Mouse (Mus musculus) fat pad, adult 2 months (tissue): Measurements from ENCODE around the gene 4930558C23Rik.
"Not testable (repeated sequence)": the region's sequence is repeated elsewhere in the genome, so short reads cannot be mapped to it uniquely, and the experiment has no call there.

Experiments
- DNase-seq: peaks from one replicate; pipeline ENCODE4 v3.0.0-alpha.2; 2011; ENCODE audit warnings: low read depth, low spot score; ENCODE audit errors: extremely low read depth

4930558C23Rik gene

DNA sequence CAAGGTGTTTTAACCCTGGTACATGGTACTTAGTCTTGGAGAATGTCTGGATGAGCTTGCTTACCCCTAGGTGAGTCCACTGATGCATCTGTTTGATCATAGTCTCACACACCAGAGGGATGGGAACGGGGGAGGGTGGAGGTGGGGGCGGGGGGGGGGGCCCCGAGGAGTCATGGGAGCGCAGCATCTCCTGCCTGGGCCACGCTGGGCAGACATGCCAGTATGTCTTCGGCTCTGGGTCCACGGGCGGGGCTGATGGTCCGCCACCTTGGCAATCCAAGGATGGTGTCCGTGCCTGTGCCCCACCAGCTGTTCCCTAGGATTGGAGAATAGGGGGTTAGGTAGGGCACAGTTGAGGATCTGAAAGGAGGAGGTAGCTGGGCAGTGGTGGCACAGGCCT, 29.4 kb downstream of the 4930558C23Rik start:
- no peak for DNase-seq

- no peak for DNase-seq
These were observed 32.5 kb downstream of the 4930558C23Rik start for GRCm38 (mm10) chr3:95370101-95370500.

DNA sequence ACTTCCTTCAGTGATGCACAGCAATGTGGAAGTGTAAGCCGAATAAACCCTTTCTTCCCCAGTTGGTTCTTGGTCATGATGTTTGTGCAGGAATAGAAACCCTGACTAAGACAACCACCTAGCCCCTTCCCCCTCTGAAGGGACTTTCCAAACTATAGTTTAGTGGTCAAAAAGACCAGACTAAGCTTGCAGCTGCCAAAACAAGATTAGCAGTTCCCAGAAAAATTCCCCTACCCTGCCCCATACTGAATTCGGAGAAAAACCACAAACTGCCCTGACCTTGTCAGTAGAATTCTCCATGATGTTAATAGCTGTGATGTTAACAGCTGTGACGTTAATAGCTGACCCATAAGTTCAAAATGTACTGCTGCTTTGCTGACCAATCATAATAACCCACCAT, 42.4 kb downstream of the 4930558C23Rik start:
- not testable (repeated sequence) for DNase-seq

GRCm38 (mm10) chr3:95357746-95358145, 44.9 kb downstream of the 4930558C23Rik start:
- no peak for DNase-seq

GRCm38 (mm10) chr3:95356701-95357449, 45.8 kb downstream of the 4930558C23Rik start, which contains the start of gene Setdb1:
Gene Setdb1 (minus strand): TSS chr3:95357202.
- DNase-seq, result peak; percentile 61

GRCm38 (mm10) chr3:95355911-95356544, 46.6 kb downstream of the 4930558C23Rik start:
- DNase-seq, result not testable (repeated sequence)

GRCm38 (mm10) chr3:95349491-95349890, 53.1 kb downstream of the 4930558C23Rik start:
- DNase-seq, result no peak

DNA sequence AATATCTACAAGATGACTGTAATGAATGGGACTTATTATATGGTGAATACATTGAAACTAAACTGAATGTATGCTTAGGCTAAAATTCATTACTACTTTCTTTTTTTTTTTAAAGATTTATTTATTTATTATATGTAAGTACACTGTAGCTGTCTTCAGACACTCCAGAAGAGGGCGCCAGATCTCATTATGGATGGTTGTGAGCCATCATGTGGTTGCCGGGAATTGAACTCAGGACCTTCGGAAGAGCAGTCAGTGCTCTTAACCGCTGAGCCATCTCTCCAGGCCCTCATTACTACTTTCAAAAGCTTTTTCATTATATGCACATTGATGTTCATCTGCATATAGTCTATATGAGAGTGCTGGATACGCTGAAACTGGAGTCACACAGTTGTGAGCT, 54.3 kb downstream of the 4930558C23Rik start:
- DNase-seq, result not testable (repeated sequence)

GRCm38 (mm10) chr3:95346454-95346853, 56.2 kb downstream of the 4930558C23Rik start:
- no peak for DNase-seq

DNA sequence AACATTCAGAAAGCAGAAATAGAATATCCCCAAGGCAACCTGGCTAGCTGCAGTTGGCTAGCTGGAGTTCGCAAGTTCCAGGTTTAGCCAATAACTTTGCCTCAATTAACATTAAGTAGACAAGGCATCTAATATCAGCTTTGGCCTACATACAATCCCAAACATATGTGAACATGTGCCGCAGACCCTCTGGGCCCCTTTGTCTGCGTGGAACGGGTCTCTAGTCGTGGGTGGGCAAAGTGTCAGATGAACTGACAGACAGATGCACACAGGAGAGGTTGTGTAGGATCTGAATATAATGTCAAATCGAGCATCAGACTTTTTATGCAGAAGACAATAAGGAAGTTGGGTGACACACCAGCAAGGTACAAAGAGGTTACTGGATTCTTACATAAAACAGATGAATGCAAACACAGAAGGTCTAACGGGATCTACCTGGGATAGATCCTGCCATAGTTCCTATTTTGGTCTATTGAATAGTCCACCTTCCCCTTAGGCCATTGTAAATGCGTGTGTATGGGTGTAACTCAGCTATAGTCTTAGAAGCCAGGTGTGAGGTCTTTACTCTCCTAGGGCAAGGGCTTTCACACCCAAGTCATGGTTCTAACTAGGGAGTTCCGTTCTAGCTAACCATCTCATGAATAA, 59.2 kb downstream of the 4930558C23Rik start:
- DNase-seq, result not testable (repeated sequence)

- no peak for DNase-seq
These were observed 64.4 kb downstream of the 4930558C23Rik start for GRCm38 (mm10) chr3:95338251-95338650.

GRCm38 (mm10) chr3:95337345-95337744, 65.3 kb downstream of the 4930558C23Rik start:
- DNase-seq, result no peak
